Mouse (Mus musculus) lung, adult 2 months (tissue): ENCODE results near the gene Gm36210. TPM values are rescaled to one million over a fixed set of nuclear protein-coding genes. Genes with fewer than 3 reads are reported as not detected.
A peak's percentile ranks its signal among the peaks of the same experiment; 100 is the strongest.

ENCODE experiments used
- DNase-seq: peaks from one replicate; pipeline ENCODE4 v3.0.0; 2022
- H3K4me1 ChIP-seq: fragments of 200-500 bp; 2 replicates; pipeline ENCODE4 v1.6.1; 2011; ENCODE audit warnings: low read length; ENCODE audit not compliant: control insufficient read depth, insufficient read depth
- H3K4me3 ChIP-seq: fragments of 200-500 bp; replicated peaks from 2 replicates; pipeline ENCODE3; 2011; ENCODE audit warnings: low read depth, mild to moderate bottlenecking, control low read depth, low read length; ENCODE audit errors: extremely low read depth
- CTCF ChIP-seq: fragments of 200-500 bp; IDR thresholded peaks from 2 replicates; pipeline ENCODE4 v1.5.1; 2011; ENCODE audit warnings: mild to moderate bottlenecking, low read length, control low read depth; ENCODE audit not compliant: insufficient read depth
- POLR2A ChIP-seq: fragments of 200-500 bp; IDR thresholded peaks from 2 replicates; pipeline ENCODE4 v1.6.1; 2011; ENCODE audit warnings: low read depth, mild to moderate bottlenecking, control low read depth, low read length, borderline replicate concordance; ENCODE audit errors: extremely low read depth
- WGBS: fragments of 180-500 bp; shearing (Covaris S2); methylation state at CpG from one replicate; pipeline ENCODE4 v1.1.7; 2018; 5-methylcytosine and 5-hydroxymethylcytosine counted together
- polyA plus RNA-seq: library from polyadenylated mRNA; depleted of rRNA; stranded (reverse); fragments of >200 nt; gene quantifications from 2 replicates; pipeline ENCODE4 v1.2.3, GENCODE M21; 2012

Gene Gm36210
- polyA plus RNA-seq, 1 experiment = 0.20 TPM

DNA sequence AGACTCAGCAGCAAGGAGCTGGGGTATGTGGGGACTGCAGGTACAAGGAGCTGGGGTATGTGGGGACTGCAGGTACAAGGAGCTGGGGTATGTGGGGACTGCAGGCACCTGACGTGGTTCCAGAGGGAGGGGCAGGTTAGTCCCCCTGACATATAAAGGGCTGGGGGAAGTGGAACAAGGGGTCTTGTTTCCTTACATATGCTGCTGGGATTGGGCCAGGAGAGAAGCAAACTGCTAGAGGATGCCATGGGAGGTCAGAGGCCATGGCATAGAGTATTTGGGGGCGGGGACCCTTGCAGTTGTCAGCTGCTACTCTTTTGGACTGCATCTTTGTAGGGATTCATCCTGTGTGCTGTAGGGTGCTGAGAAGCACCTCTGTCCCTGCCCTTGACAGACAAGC, 11.2 kb upstream of the Gm36210 start:
- H3K4me3 ChIP-seq = no peak overlapping the region
- no peak for DNase-seq
- WGBS = 89% methylated on average over 2 of the region's 2 CpGs
- TF ChIP-seq CTCF = no peak
- TF ChIP-seq POLR2A = no peak
- peaks cover 10% of the 10 kb centered on the region for H3K4me1 ChIP-seq

DNA sequence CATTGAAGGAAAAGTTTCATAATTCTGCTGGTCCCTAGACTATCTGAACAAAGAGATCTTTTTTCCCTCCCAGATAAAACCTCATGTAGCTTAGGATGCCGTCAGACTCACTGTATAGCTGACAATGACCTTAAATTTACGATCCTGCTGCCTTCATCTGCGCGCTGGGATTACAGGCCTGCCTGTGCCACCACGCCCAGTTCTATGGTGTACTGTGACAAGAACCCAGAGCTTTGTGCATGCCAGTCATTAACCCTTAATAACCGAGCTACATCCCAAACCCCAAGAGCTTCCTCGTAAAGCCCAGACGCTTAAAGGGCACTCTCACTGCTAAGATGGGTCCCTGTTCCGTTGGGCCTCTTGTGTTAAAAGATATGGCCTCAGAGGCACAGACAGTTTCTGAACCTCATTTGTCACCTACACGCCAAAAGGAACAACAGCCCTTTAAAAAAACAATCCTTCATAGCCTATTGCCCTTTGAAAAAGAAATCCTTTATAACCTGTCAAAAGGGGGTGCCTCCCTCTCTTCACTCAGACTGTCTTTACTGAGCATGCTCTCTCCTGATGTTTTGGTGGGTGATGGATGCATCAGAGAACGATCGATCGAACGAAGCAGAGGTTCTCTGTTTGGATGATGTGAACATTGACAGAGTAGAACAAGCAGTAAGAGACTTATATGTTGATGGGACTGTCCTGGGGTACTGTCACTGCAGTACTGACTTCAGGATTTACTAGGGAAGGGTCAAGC, 9.5 kb upstream of the Gm36210 start:
- no peak for TF ChIP-seq CTCF
- no peak for TF ChIP-seq POLR2A
- no peak for DNase-seq
- 8% methylated on average over 14 of the region's 14 CpGs for WGBS
- Histone ChIP-seq H3K4me1 (peaks cover 9% of the 10 kb centered on the region; the same call in 1 of the 2 replicates), H3K4me3 (peak overlapping the region; percentile 85)

DNA sequence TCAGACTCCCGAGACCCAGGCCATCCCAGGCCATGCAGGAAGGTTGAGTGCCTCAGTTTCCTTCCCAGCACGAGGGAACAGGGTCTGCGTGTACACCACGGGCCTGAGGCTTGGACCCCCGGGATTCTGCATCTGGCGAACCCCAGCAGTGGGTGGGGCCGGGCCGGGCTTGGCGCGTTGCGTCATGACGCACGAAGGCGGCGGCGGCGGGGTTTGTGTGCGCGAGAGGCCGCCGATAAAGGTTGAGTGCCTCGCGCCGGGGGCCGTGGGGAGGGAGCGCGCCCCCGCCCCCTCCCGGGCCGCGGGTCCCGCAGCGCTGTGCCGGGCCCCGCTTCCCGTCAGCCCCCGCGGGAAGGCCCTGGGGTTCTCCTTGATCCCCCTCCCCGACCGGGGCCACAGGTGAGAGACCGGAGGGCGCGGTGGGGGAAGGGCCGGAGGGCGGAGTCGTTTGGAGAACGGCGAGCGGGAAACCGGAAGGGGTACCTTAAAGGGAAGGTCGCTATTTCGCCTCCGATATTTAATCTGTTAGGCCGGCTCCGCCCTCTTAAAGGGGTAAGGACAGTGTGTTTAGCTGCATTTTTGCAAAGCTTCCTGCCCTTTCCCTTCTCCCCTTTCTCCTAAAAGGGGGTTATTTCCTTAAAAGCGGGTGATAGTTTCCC, 8.8 kb upstream of the Gm36210 start, which contains the start of gene Zfp628:
Gene Zfp628, plus strand, starts transcription at position 211 of the 659 bp plus-strand sequence.
- TF ChIP-seq CTCF (no peak), POLR2A (peak; percentile 92; the same call in 1 of the 2 replicates)
- Histone ChIP-seq H3K4me1 (peaks cover 9% of the 10 kb centered on the region; the same call in 1 of the 2 replicates), H3K4me3 (peak within 1 kb of the TSS; percentile 85)
- peak; percentile 95 for DNase-seq
- WGBS = under 1% methylated on average over 56 of the region's 56 CpGs

DNA sequence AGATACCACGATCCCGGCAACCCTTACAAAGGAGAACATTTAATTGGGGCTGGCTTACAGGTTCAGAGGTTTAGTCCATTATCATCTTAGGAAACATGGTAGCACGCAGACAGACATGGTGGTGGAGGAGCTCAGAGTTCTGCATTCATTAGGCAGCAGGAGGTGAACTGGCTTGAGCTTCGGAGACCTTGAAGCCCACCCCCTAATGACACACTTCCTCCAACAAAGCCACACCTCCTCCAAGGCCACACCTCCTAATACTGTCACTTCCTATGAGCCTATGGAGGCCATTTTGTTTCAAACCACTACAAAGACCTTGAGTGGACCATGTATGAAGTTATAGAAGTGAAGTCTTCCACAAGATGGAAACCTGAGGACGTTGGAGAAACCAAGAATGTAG, 5.9 kb upstream of the Gm36210 start:
- no peak for DNase-seq
- H3K4me1 ChIP-seq = peaks cover 9% of the 10 kb centered on the region; the same call in 1 of the 2 replicates
- no peak overlapping the region for H3K4me3 ChIP-seq
- TF ChIP-seq CTCF (no peak), POLR2A (no peak)
- 58% methylated on average over 5 of the region's 5 CpGs for WGBS

DNA sequence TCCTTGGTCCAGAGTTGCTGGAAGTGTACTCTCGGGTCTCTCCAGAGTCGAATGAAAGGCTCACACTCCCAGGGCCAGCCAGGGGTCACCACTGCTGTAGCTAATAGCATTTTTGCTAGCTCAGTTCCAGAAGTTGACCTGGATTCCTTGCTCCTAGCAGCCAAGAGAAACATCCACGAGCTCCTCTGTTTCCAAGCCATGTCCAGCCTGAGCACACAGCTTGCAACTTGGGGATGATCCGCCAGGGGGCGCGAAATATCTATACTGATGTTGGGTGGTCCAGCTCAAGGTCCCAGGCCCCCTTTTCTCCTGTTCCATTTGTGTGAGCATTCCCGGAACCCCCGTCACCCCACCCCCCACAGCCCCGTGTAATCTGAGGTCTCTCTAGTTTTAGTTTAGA, 5.2 kb upstream of the Gm36210 start:
- H3K4me3 ChIP-seq = no peak overlapping the region
- H3K4me1 ChIP-seq = peaks cover 7% of the 10 kb centered on the region; the same call in 1 of the 2 replicates
- WGBS = 31% methylated on average over 9 of the region's 9 CpGs
- DNase-seq = peak; percentile 53
- TF ChIP-seq POLR2A = no peak
- peak; percentile 68 for TF ChIP-seq CTCF

DNA sequence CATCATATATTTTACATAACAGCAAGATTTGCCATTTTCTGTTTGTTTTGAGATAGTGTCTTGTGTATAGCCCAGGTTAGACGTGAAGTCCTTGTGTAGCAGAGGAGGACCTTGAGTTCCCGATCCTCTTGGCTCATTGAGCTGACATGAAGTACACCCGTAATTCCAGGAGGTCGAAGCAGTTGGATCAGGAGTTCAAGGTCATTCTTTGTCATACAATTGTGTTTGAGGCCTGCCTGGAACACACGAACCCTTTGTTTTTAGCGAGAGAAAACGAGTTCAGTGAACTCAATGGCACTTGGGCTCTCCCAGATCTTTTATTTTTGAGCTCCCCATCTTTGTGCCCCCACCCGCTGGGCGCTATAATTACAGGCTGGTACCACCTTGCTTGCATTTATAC, 3.9 kb downstream of the Gm36210 start:
- H3K4me1 ChIP-seq = no peaks in the 10 kb centered on the region
- 75% methylated on average over 9 of the region's 9 CpGs for WGBS
- H3K4me3 ChIP-seq = no peak overlapping the region
- TF ChIP-seq CTCF (no peak), POLR2A (no peak)
- DNase-seq = no peak

DNA sequence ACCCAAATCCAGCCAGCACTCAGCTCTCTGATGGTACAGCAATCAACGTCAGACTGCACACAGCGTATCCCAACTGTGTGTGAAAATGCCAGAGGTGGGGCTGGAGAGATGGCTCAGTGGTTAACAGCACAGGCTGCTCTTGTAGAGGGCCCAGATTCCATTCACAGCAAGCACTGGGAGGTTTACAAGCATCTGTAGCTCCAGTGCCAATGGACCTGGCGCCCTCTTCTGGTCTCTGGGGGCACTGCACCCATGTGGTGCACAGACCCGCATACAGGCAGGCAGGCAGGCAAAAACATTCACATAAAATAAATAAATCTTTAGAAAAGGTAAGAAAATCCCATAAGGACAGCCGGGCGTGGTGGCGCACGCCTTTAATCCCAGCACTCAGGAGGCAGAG, 5.1 kb downstream of the Gm36210 start:
- DNase-seq = no peak
- no peak overlapping the region for H3K4me3 ChIP-seq
- WGBS = 51% methylated on average over 8 of the region's 8 CpGs
- no peaks in the 10 kb centered on the region for H3K4me1 ChIP-seq
- TF ChIP-seq CTCF = no peak

DNA sequence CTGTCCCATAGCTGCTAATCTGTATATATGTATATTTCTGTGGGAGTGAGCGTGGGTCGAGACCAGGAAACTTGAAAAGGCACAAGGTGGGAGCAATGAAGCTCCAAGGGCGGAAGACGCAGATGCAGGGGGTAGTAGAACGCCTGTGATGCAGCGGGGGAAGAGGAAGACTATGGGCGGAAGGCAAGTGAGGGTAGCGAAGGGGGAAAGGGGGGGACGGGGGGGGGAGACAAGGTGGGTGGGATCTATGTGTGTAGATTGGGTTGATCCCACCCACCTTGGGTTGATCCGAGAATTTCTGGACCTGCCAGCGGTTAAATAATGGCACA, 5.8 kb downstream of the Gm36210 start:
- no peak for TF ChIP-seq POLR2A
- no peak for TF ChIP-seq CTCF
- DNase-seq = no peak
- WGBS = 23% methylated on average over 11 of the region's 11 CpGs
- Histone ChIP-seq H3K4me1 (no peaks in the 10 kb centered on the region), H3K4me3 (no peak overlapping the region)

DNA sequence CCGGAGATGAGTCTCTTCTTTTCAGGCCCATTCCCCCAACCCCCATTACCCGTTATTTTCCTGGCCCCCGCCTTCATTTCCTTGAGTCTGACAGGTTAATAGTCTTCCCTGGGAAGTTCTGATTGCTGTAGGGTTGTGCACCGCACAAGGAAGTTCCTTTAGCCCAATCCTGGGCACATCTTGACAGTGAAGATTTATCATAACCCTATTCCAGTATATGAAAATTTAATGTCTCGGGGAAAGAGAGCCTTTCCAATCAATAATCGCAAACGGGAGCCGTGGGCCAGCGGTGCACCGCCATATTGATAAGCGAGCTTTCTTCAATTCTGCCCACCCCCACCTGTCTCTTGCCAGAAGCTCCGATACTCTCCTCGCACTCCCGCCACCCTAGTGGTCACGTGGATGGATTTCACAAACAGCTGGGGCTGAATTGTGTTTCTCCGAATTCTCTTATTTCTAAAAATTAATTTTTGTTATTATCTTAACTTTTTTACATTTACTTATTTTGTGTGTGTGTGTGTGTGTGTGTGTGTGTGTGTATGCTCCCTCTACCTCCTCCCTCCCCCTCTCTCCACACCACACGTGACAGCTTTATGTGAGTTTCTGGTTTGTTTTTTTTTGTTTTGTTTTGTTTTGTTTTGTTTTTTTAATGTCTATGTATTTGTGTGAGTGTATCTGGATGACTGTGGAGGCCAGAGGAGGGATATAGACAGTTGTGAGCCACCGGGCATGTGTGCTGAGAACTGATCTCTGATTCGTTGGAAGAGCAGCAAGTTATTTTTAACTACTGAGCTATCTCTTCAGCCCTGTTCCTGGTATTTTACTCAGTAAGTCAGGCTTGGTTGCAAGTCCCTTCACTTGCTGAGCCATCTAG, 6.4 kb downstream of the Gm36210 start:
- WGBS = 6% methylated on average over 19 of the region's 19 CpGs
- TF ChIP-seq POLR2A = no peak
- TF ChIP-seq CTCF = no peak
- DNase-seq = no peak
- Histone ChIP-seq H3K4me1 (no peaks in the 10 kb centered on the region), H3K4me3 (no peak overlapping the region)
